Mouse (Mus musculus) bone marrow macrophage, adult 2 months (primary cell): ENCODE data around the gene Relch. TPM values are rescaled to one million over a fixed set of nuclear protein-coding genes. Genes with fewer than 3 reads are reported as not detected.
"Not testable (repeated sequence)": the region's sequence is repeated elsewhere in the genome, so short reads cannot be mapped to it uniquely, and the experiment has no call there.

Experiments used
- H3K27ac ChIP-seq: 2 replicates; pipeline ENCODE4 v1.5.1; 2012; ENCODE audit warnings: low read depth, low read length; ENCODE audit not compliant: insufficient read depth
- H3K4me1 ChIP-seq: 2 replicates; pipeline ENCODE4 v1.6.1; 2012; ENCODE audit warnings: low read length; ENCODE audit not compliant: control insufficient read depth, insufficient read depth
- H3K4me3 ChIP-seq: 2 replicates; pipeline ENCODE4 v1.5.1; 2012; ENCODE audit warnings: mild to moderate bottlenecking, low read length, moderate library complexity; ENCODE audit not compliant: insufficient read depth
- CTCF ChIP-seq: IDR thresholded peaks from 2 replicates; pipeline ENCODE4 v1.5.1; 2012; ENCODE audit warnings: low read depth, mild to moderate bottlenecking, low read length, moderate library complexity
- POLR2A ChIP-seq: IDR thresholded peaks from 2 replicates; pipeline ENCODE4 v1.6.1; 2012; ENCODE audit warnings: mild to moderate bottlenecking, low read depth, low read length, borderline replicate concordance
- polyA plus RNA-seq: library from polyadenylated mRNA; stranded (reverse); fragments of >200 nt; gene quantifications from 2 replicates; pipeline ENCODE4 v1.2.4, GENCODE M21; 2012; ENCODE audit not compliant: missing spikeins, insufficient read depth, insufficient read length

Gene Relch
- polyA plus RNA-seq, 1 experiment, result 37.3 TPM

DNA sequence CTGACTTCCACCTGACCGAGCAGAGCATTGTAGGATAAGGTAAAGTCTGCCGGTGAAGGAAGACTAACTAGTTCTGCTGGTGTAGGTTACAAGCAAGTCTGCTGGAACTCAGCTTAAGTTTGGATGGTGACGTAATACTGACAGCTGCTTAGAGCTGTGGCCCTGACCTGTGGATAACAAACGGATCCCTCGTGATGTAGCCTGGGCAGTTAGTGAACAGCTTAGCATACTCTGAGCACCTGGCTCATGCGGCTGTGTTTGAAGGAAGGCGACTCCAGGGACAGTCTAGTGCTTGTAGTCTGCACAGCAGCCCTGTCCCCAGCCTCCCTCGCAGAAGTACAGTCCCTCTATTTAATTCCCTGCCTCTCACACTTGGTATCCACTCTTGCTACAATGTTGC is 101.9 kb downstream of the Relch start:
- no peak overlapping the region for H3K27ac ChIP-seq

DNA sequence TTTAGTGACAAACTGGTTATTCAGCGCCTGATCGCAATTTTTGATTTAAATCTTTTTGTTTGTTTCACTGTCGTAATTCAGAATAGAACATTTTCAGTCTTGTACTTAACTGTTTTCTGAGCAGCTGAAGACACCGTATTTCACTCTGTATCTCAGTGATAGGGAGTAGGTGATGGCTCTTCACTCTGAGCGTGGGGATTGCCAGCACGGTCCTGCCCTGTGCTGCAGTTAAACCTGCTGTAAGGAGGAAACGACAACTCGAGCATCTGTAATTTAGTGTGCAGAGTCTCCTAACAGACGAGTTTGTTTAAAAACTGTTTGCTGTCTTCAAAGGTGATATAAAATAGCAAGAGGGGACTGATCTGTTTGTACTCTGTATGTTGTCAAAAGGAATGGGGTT is 102.4 kb downstream of the Relch start:
- not testable (repeated sequence) for H3K4me3 ChIP-seq, H3K27ac ChIP-seq

More for the DNA sequence above, 101.9 kb downstream of the Relch start:
- Histone ChIP-seq H3K4me3 (no peak overlapping the region), H3K4me1 (no peaks in the 10 kb centered on the region)
- TF ChIP-seq CTCF (no peak), POLR2A (no peak)

DNA sequence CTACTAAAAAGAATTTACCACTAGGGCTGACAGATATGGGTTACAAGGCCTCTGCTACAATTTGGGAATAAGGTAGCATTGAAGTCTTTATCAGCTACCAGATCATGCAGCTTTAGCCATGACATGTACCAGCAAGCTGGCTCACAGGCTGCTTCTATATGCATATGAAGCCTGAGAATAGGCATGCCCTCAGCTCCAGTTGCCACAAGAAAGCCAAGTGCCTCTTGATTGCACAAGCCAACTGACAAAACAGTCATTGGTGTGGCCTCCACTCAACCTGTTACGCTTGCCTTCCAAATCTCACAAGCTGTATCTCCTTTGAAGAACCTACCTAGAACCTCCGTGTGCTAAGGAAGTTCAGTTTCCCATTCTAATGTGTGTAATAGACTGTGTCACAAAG is 104.7 kb downstream of the Relch start:
- Histone ChIP-seq H3K27ac (no peak overlapping the region), H3K4me3 (no peak overlapping the region), H3K4me1 (peaks cover 4% of the 10 kb centered on the region)
- TF ChIP-seq CTCF, result no peak
- no peak for TF ChIP-seq POLR2A

More for the DNA sequence above, 102.4 kb downstream of the Relch start:
- H3K4me1 ChIP-seq, result not testable (repeated sequence)

DNA sequence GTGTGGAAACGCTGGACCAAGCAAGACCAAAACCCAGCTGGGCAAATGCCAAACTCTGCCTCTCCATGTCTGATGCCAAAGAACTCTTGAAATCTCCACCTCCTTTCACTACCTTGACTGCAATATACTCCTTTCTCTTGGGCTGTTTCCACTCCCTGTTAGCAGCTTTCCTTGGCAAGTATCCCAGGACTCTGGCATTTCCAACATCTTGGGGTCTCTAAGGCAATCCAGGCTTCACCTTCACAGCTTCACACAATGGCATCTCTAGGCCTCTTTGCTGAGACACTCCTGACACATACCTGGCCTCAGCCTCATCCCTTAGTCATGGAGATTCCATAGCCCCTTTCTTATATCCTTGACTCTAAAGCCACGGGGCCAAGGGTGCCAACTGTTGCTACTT is 107.0 kb downstream of the Relch start:
- Histone ChIP-seq H3K4me3 (no peak overlapping the region), H3K27ac (no peak overlapping the region), H3K4me1 (peaks cover 4% of the 10 kb centered on the region)
- TF ChIP-seq CTCF (no peak), POLR2A (no peak)

DNA sequence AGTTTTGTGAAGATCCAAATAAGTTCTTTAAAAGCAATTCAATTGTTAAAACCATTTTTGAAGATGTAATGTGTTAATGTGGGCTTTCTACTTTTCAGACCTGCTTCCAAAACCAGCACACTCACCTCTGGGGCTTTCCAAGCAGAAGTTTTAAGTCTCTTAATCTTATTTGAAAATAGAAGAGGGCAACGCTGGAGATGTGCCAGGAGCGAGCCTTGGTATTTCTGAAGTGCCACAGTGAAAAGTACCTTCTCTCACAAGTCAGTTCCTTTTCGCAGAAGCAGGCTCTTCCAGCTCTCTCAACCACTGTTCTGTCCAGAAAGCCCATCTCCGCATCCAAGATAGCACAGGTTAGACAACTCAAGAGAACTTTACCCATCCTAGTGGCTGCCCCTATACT is 112.8 kb downstream of the Relch start:
- no peak overlapping the region for H3K4me3 ChIP-seq
- H3K27ac ChIP-seq, result no peak overlapping the region
- peaks cover 12% of the 10 kb centered on the region for H3K4me1 ChIP-seq
- no peak for TF ChIP-seq POLR2A
- TF ChIP-seq CTCF, result no peak

DNA sequence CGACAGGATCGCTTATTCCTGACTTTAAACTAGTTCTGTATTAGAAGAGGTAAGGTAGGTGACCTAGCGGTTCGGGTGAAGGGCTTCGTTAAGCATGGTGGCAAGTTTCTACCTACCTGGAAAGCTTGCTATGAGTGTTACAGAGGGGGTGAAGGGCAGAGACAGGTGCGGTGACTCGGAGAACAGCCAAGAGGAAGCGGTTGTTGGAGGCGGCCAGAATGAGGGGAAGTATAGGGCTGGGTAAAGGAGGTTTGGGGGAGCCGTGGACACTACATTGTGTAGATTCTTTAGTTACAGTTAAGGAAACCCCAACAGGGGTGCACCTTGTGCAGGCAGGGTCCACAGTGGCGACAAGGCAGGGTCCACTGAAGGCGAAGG is 116.4 kb downstream of the Relch start:
- Histone ChIP-seq H3K4me3 (peak overlapping the region; percentile 99), H3K4me1 (peaks cover 30% of the 10 kb centered on the region), H3K27ac (0 out of 2 replicates have a peak overlapping the region, but pooled peaks have one; percentile 7)
- no peak for TF ChIP-seq POLR2A
- TF ChIP-seq CTCF, result no peak

DNA sequence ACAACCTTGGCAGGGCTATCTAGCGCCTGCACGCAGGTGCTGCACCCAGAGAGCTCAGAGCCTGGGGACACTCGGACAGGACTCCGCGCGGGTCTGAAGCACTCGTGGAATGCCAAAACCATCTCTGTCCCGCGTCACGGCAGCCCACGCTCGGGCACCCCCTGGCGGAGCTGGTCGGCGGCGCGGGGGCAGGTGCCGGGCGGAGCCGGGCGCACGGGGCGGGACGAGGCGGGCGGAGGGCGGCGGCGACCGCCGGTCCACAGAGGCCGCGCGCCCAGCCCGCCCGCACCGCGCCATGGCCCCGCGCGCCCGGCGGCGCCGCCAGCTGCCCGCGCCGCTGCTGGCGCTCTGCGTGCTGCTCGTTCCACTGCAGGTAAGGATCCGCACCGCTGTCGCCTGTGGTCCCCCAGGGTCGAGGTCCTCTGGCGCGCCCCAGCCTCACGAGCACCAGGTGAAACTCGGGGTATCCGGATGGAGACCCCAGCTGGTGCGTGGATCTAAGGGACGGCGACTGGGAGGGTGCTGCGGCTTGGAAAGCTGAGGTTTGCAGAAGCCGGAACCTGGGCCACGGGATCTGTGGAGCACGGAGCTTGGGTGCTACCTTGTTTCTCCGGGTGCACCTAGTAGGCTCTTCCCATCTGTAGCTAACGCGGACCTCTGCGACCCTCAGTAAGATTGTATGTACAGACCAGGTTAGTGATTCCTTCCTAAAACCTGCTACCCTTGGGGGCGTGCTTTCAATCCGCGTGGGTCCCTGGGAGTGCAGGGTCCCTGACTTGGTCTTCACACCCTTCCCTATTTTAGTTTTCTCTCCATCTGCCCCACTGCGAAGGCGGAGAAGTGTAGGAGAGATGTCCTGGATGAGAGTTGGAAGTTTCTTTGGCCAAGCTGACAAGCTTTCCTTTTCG is 117.0 kb downstream of the Relch start, which contains the start of gene Tnfrsf11a:
TSS of gene Tnfrsf11a (plus strand) at position 262 of the 908 bp plus-strand sequence.
- Histone ChIP-seq H3K4me1 (peaks cover 34% of the 10 kb centered on the region), H3K4me3 (peak within 1 kb of the TSS; percentile 99), H3K27ac (peak within 1 kb of the TSS; percentile 77)
- TF ChIP-seq POLR2A (peak; percentile 51; the same call in 1 of the 2 replicates), CTCF (peak; percentile 50; the same call in 1 of the 2 replicates)

DNA sequence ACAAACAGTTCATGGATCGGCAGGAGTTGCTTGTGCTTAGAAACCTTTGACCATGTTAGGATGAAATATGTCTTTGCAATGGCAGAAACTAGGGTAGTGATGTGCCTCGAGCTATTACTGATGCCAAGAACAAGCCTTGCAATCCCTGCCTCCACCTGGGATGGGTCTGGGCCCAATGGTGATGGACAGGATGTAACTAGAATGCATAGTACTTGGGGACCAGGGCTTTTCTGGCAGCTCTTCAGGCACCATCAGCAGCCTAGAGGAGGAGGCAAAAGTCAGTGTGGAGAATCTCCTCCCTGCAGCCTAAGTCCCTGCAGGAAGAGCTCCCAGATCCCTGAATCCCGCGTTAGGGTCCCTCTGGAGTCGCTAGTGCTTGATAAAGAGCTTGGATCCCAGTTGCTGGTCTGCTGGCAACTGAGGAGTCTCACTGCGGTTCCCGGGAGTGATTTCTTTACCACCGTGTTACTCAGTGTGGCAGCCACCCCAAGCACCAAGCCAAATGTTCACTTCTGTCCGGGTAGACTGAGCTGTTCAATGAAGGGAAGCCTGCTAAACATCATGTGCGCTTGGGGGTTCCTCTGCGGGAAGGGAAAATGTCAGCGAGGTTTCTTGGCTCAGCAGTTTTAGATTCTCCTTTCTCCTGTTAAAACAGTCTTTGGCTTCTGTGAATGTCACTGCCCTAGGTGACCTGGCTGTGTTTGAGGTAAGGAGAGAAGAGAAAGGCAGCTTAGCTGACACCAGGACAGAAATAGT is 117.9 kb downstream of the Relch start:
- Histone ChIP-seq H3K4me3 (peak overlapping the region; percentile 99), H3K27ac (peak overlapping the region; percentile 77), H3K4me1 (peaks cover 41% of the 10 kb centered on the region)
- no peak for TF ChIP-seq POLR2A
- TF ChIP-seq CTCF, result no peak

DNA sequence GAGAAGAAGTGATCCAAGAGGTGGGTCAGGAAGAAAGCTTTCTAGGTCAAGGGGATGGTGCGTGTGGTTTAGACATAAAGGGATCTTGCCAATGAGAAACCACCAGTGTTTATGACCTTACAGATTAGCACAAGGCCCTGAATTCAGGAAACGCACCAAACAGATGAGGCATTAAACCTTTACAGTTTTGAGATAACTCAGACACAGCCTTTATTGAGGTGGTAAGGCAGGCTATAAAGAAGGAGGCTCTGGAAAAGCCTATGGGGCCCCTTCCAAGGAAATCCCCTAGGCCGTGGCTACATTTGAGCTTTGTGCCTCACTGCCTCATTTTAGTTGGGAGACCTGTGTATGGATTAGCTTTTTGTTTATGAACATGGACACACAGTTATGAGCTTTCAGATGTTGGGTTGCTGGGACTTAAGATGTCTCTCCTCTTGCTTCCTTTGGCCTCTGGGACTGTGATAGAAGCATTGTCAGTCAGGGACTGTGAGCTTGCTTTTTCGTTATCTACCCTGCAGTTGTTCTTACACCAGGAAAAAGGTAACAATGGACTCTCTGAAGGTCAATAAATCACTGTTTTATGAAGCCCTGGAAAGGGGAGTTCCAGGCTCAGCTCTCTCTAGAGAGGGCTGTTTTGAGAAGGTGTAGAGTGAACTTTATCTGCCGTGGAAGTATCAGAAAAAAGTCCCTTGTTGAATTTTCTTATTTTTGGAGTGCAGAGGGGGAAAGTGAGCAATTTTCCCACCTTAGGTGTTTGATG is 120.8 kb downstream of the Relch start:
- H3K4me3 ChIP-seq, result no peak overlapping the region; the same call in 1 of the 2 replicates
- H3K27ac ChIP-seq, result peak overlapping the region; percentile 1; the same call in 1 of the 2 replicates
- TF ChIP-seq CTCF (no peak), POLR2A (no peak)
- H3K4me1 ChIP-seq, result peaks cover 58% of the 10 kb centered on the region

DNA sequence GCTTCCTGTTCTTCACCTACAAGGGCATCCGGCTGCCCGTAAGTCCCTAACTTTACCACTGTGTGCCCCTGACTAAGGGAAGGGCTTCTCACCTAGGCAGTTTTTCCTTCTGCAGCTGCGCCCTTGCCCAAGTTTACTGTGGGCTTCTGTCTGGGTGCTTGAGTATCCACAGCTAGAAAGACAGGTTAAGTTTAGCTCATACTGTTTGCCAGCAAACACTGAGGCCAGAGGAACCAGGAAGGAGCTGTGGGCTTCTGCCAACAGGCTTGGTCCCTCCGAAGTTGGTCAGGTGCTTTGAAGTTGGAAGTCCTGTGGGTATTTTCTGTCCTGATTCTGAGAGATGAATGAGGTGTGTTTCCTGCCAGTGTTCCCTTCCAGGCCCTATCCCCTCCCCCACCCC is 121.5 kb downstream of the Relch start:
- Histone ChIP-seq H3K27ac (peak overlapping the region; percentile 24), H3K4me3 (peak overlapping the region; percentile 2; the same call in 1 of the 2 replicates), H3K4me1 (peaks cover 59% of the 10 kb centered on the region)
- TF ChIP-seq CTCF, result no peak
- TF ChIP-seq POLR2A, result no peak
